Mouse (Mus musculus) midbrain, embryonic 16.5 days (tissue): ENCODE data around the gene Mfrp. TPM values are rescaled to one million over a fixed set of nuclear protein-coding genes. Genes with fewer than 3 reads are reported as not detected.
"Not testable (repeated sequence)": the region's sequence is repeated elsewhere in the genome, so short reads cannot be mapped to it uniquely, and the experiment has no call there.

Source experiments
- ATAC-seq: fragments of 200-750 bp; cut with Nextera tagmentation; 2 replicates; pipeline ENCODE4 v1.8.0; 2017; ENCODE audit warnings: moderate TSS enrichment
- H3K27ac ChIP-seq: fragments of 300-500 bp; sonication (generic); 2 replicates; pipeline ENCODE4 v1.5.1; 2014; ENCODE audit warnings: mild to moderate bottlenecking, low read length, mixed read lengths
- H3K27me3 ChIP-seq: fragments of 300-500 bp; sonication (generic); 2 replicates; pipeline ENCODE4 v1.6.1; 2014; ENCODE audit warnings: low read depth, low read length, mixed read lengths; ENCODE audit not compliant: control insufficient read depth, insufficient read depth
- H3K36me3 ChIP-seq: fragments of 300-500 bp; sonication (generic); 2 replicates; pipeline ENCODE4 v1.6.1; 2014; ENCODE audit warnings: mild to moderate bottlenecking, low read length, moderate library complexity, mixed read lengths; ENCODE audit not compliant: control insufficient read depth, insufficient read depth
- H3K4me1 ChIP-seq: fragments of 300-500 bp; sonication (generic); 2 replicates; pipeline ENCODE4 v1.6.1; 2014; ENCODE audit warnings: mild to moderate bottlenecking, low read length, mixed read lengths; ENCODE audit not compliant: control insufficient read depth, insufficient read depth
- H3K4me2 ChIP-seq: fragments of 300-500 bp; sonication (generic); 2 replicates; pipeline ENCODE4 v1.6.1; 2014; ENCODE audit warnings: mild to moderate bottlenecking, low read length, mixed read lengths
- H3K4me3 ChIP-seq: fragments of 300-500 bp; sonication (generic); 2 replicates; pipeline ENCODE4 v1.5.1; 2014; ENCODE audit warnings: low read depth, mild to moderate bottlenecking, low read length, moderate library complexity, mixed read lengths
- H3K9ac ChIP-seq: fragments of 300-500 bp; sonication (generic); 2 replicates; pipeline ENCODE4 v1.6.1; 2014; ENCODE audit warnings: low read depth, low read length, mixed read lengths
- H3K9me3 ChIP-seq: fragments of 300-500 bp; sonication (generic); replicated peaks from 2 replicates; pipeline ENCODE4 v1.6.1; 2014; ENCODE audit warnings: mild to moderate bottlenecking, low read length, mixed read lengths; ENCODE audit not compliant: control insufficient read depth, poor library complexity, severe bottlenecking
- WGBS: fragments of 180-500 bp; shearing (Covaris S2); extraction: QIAGEN DNeasy Blood & Tissue Kit; methylation state at CpG from one replicate; pipeline ENCODE4 v1.1.7; 2014; 5-methylcytosine and 5-hydroxymethylcytosine counted together
- polyA plus RNA-seq: library from polyadenylated mRNA; unstranded; fragments of >200 nt; fragmentation: Nextera tagmentation; extraction: Ambion mirVana; gene quantifications from 2 replicates; pipeline ENCODE4 v1.2.1, GENCODE M21; 2015

The Mfrp gene
- polyA plus RNA-seq, 1 experiment from 2014 or later, result 0.16 TPM

- H3K9ac ChIP-seq, result 0 out of 2 replicates have a peak overlapping the region, but pooled peaks have one; percentile 15
- peak overlapping the region; percentile 7; the same call in 1 of the 2 replicates for H3K4me3 ChIP-seq
- H3K4me1 ChIP-seq, result peaks cover 38% of the 10 kb centered on the region
- ATAC-seq, result no peak
- no peaks in the 10 kb centered on the region for H3K9me3 ChIP-seq
- 24% methylated on average over 25 of the region's 25 CpGs for WGBS
- no peaks in the 10 kb centered on the region for H3K27me3 ChIP-seq
- peak overlapping the region; percentile 58 for H3K27ac ChIP-seq
- no peaks in the 10 kb centered on the region for H3K36me3 ChIP-seq
- peak overlapping the region; percentile 37 for H3K4me2 ChIP-seq
These were observed 6.1 kb downstream of the Mfrp start for GRCm38 (mm10) chr9:44107557-44108179.

GRCm38 (mm10) chr9:44108269-44109055 is 6.9 kb downstream of the Mfrp start:
- H3K9me3 ChIP-seq, result no peaks in the 10 kb centered on the region
- no peak overlapping the region; the same call in 1 of the 2 replicates for H3K4me2 ChIP-seq
- H3K36me3 ChIP-seq, result no peaks in the 10 kb centered on the region
- no peak overlapping the region for H3K27ac ChIP-seq
- ATAC-seq, result no peak
- H3K4me1 ChIP-seq, result peaks cover 38% of the 10 kb centered on the region
- 0 out of 2 replicates have a peak overlapping the region, but pooled peaks have one; percentile 15 for H3K9ac ChIP-seq
- WGBS, result 71% methylated on average over 26 of the region's 31 CpGs
- no peaks in the 10 kb centered on the region for H3K27me3 ChIP-seq
- no peak overlapping the region for H3K4me3 ChIP-seq

GRCm38 (mm10) chr9:44109360-44110095 is 8.0 kb downstream of the Mfrp start:
- no peak overlapping the region for H3K27ac ChIP-seq

DNA sequence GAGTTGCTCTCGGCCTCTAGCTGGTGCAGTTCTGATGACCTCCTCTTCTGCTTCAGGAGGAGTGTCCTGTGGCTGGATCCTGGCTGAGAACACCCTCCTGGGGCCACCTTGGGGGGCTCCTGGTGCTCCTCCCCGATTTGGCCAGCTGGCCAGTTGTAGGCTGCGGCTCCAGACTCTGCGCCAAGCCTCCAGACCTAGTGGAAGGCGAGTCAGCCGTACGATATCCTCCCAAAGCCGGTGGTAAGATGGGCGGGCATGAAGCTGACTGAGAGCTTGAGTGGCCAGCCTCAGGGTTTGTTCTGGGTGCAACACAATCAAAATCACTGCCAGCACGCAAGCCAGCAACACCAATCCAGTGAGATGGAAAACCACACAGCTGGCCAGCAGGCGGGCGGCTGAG is 10.4 kb downstream of the Mfrp start:
- Histone ChIP-seq H3K4me1 (peaks cover 38% of the 10 kb centered on the region), H3K4me2 (peak overlapping the region; percentile 53; the same call in 1 of the 2 replicates)
- H3K36me3 ChIP-seq, H3K4me3 ChIP-seq, H3K9me3 ChIP-seq, H3K27me3 ChIP-seq, ATAC-seq, H3K9ac ChIP-seq, H3K27ac ChIP-seq: not testable (repeated sequence)
- WGBS, result 75% methylated on average over 9 of the region's 12 CpGs

More at GRCm38 (mm10) chr9:44109360-44110095, 8.0 kb downstream of the Mfrp start:
- Histone ChIP-seq H3K36me3 (no peaks in the 10 kb centered on the region), H3K9me3 (no peaks in the 10 kb centered on the region), H3K9ac (peak overlapping the region; percentile 33; the same call in 1 of the 2 replicates), H3K4me2 (peak overlapping the region; percentile 29; the same call in 1 of the 2 replicates), H3K4me1 (peaks cover 40% of the 10 kb centered on the region), H3K4me3 (no peak overlapping the region), H3K27me3 (no peaks in the 10 kb centered on the region)
- WGBS, result 36% methylated on average over 9 of the region's 9 CpGs
- no peak for ATAC-seq

DNA sequence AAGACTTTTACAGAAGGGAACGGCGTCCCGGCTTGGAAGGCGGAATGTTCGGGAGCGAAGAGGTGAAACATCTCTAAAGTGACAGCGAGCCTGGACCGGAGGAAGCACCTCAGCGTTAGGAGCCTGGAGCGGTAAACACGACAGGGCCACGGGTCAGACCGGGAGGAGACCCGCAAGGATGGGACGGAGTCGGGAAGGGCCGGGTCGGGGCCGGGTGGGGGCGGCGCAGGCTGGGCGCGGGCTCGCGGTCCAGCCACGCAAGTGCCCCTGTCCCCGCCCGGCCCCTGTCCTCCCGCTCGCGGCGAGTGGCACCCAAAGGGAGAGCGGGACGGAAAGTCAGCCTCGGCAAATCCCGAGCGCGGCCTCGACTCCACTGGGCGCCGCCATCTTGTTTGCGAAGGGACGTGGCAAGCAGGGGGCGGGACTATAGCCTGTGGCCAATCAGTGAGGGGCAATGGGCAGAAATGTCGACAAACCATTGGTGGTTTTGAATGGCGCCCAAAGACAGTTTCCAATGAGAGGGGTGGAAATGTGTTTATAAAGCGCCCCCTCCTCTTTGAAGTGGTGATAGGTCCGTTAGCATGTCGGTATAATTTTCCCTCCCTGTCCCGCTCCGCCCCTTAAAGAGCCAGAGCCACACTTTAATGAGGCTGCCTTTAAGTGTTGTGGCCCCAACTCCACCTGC is 11.7 kb downstream of the Mfrp start, which contains the start of the genes Gm49380 and Rnf26:
Gene Gm49380 (minus strand): TSS at position 396 of the 685 bp plus-strand sequence.
Gene Rnf26 (minus strand): TSS at position 413 of the 685 bp plus-strand sequence.
- peak within 1 kb of the TSS; percentile 38; the same call in 1 of the 2 replicates for H3K27ac ChIP-seq

GRCm38 (mm10) chr9:44114453-44114852 is 12.9 kb downstream of the Mfrp start:
- WGBS, result 92% methylated on average over 2 of the region's 2 CpGs
- Histone ChIP-seq H3K27me3 (no peaks in the 10 kb centered on the region), H3K9me3 (no peaks in the 10 kb centered on the region), H3K36me3 (no peaks in the 10 kb centered on the region), H3K9ac (no peak overlapping the region), H3K27ac (no peak overlapping the region), H3K4me2 (no peak overlapping the region), H3K4me1 (peaks cover 16% of the 10 kb centered on the region), H3K4me3 (no peak overlapping the region)
- no peak for ATAC-seq

More for the DNA sequence above, 11.7 kb downstream of the Mfrp start, which contains the start of the genes Gm49380 and Rnf26:
- Histone ChIP-seq H3K36me3 (no peaks in the 10 kb centered on the region), H3K4me2 (peak within 1 kb of the TSS; percentile 58), H3K4me1 (peaks cover 25% of the 10 kb centered on the region), H3K27me3 (no peaks in the 10 kb centered on the region), H3K9me3 (no peaks in the 10 kb centered on the region), H3K9ac (peak within 1 kb of the TSS; percentile 73), H3K4me3 (peak within 1 kb of the TSS; percentile 76)
- peak; percentile 94 for ATAC-seq
- 1% methylated on average over 42 of the region's 51 CpGs for WGBS

DNA sequence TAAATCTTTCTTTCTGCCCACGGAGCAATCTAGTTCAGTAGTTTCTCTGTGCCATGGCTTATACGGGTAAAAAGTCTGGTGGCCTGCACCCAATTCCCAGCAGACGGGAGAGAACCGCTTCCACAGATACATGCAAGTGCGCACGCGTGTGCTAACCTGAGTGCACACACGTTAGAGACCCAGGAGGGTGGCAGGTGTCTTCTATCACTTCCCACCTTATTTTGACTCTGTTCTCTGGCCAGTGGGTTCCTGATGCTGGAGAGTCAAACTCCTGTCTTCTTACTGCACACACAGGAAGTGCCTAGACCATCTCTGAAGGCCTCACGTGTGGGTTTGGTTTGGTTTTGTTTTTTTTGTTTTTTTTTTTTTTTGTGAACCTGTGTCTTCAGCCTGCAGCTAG is 14.1 kb downstream of the Mfrp start:
- Histone ChIP-seq H3K9ac (no peak overlapping the region), H3K4me1 (peaks cover 4% of the 10 kb centered on the region), H3K4me2 (no peak overlapping the region), H3K36me3 (no peaks in the 10 kb centered on the region), H3K9me3 (no peaks in the 10 kb centered on the region), H3K4me3 (no peak overlapping the region), H3K27ac (no peak overlapping the region), H3K27me3 (no peaks in the 10 kb centered on the region)
- WGBS, result 94% methylated on average over 9 of the region's 9 CpGs
- ATAC-seq, result no peak

DNA sequence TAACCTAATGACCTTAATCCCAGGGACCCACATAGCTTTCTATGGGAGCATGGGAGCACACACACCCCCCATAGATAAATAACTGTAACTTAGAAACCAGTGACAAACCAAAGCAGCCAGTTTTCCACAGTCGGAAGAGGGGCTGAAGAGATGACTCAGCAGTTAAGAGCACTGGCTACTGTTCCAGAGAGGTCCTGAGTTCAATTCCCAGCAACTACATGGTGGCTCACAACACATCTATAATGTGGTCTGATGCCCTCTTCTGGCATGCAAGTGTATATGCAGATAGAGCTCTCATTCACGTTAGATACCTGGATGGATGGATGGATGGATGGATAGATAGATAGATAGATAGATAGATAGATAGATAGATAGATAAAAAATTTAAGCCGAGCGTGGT is 14.7 kb downstream of the Mfrp start:
- no peak for ATAC-seq
- Histone ChIP-seq H3K4me1 (peaks cover 3% of the 10 kb centered on the region; the same call in 1 of the 2 replicates), H3K27ac (no peak overlapping the region), H3K9ac (no peak overlapping the region), H3K4me3 (no peak overlapping the region), H3K27me3 (no peaks in the 10 kb centered on the region), H3K36me3 (no peaks in the 10 kb centered on the region), H3K9me3 (no peaks in the 10 kb centered on the region), H3K4me2 (no peak overlapping the region)
- 94% methylated on average over 4 of the region's 4 CpGs for WGBS
